Mouse (Mus musculus) stomach, postnatal 0 days (tissue): ENCODE measurements around the gene Dapl1.

Source experiments
- CTCF ChIP-seq: IDR thresholded peaks from 2 replicates; pipeline ENCODE4 v1.5.1; 2016; ENCODE audit warnings: antibody characterized with exemption, low read depth, mild to moderate bottlenecking, moderate library complexity
- EP300 ChIP-seq: optimal IDR thresholded peaks from 2 replicates; pipeline ENCODE3; 2016; ENCODE audit warnings: antibody characterized with exemption

DNA sequence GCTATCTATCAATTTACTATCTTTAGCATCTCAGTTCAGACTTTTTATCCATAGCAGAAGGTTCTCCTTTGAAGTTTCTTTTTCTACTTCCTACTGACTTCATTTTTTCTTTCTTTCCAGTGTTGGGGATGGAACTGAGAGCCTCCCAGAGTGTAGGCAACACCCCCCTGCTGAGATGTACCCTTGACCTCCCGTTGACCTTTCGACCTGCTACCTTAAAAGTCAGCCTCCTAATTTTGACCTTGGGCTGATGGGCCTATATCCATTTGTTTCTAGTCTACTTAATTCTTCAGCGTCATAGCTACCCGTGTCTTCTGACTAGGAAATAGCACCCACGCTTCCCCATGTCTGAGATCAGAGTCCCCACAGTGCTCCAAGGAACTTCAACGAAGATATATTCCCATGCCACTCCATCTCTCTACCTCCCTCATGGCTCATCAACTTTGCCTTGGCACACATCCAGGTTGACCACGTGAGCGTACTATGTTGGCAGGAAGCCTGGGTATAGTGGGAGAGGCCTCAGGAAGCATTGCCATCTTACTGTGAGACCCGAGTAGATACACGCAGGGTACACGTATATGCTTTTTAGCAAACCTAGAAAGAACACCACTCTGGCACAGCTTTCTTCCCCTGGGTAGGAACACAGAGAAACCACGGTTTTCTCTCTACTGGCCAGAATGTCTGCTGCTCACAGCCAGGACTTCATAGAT is 46.6 kb upstream of the Dapl1 start:
- TF ChIP-seq CTCF (no peak), EP300 (no peak)
